Mouse (Mus musculus) T-helper 1 cell (primary cell): ENCODE data around the gene Gm42957.
"Not testable (repeated sequence)": the region's sequence is repeated elsewhere in the genome, so short reads cannot be mapped to it uniquely, and the experiment has no call there.

Source experiments
- in situ Hi-C: fragments of 300-600 bp; cut with MboI, MseI; formaldehyde crosslinking; loops from one replicate; pipeline ENCODE4 v1.15.1; 2025; ENCODE audit warnings: high pct_unique_total_duplicates

The Gm42957 gene

GRCm38 (mm10) chr3:96623201-96623600 is 12.1 kb upstream of the Gm42957 start:
- in situ Hi-C loops: no loop called here

GRCm38 (mm10) chr3:96629729-96630600 is 5.3 kb upstream of the Gm42957 start, which contains the start of gene Rbm8a:
Gene Rbm8a, plus strand, starts transcription at chr3:96629933.
- in situ Hi-C loops: no loop called here

- in situ Hi-C loops: no loop called here
Observed at GRCm38 (mm10) chr3:96632058-96632457, 3.2 kb upstream of the Gm42957 start.

- in situ Hi-C loops: no loop called here
Observed at GRCm38 (mm10) chr3:96634015-96634414, 1.3 kb upstream of the Gm42957 start.

GRCm38 (mm10) chr3:96635906-96636305 is 632 bp downstream of the Gm42957 start:
- in situ Hi-C loops: no loop called here

- in situ Hi-C loops: no loop called here
Observed at GRCm38 (mm10) chr3:96636448-96636847, 1.2 kb downstream of the Gm42957 start.

GRCm38 (mm10) chr3:96639219-96639618 is 3.9 kb downstream of the Gm42957 start:
- in situ Hi-C loops: no loop called here

GRCm38 (mm10) chr3:96645018-96645649 is 9.9 kb downstream of the Gm42957 start, which contains the start of gene Itga10:
Gene Itga10, plus strand, starts transcription at chr3:96645584.
- in situ Hi-C loops: no loop called here

- in situ Hi-C loops: no loop called here
Observed at GRCm38 (mm10) chr3:96647365-96647764, 12.1 kb downstream of the Gm42957 start.

- in situ Hi-C loops: no loop called here
Observed at GRCm38 (mm10) chr3:96660901-96661300, 25.6 kb downstream of the Gm42957 start.

GRCm38 (mm10) chr3:96662731-96663316 is 27.6 kb downstream of the Gm42957 start:
- in situ Hi-C loops: no loop called here

- in situ Hi-C loops: no loop called here
Observed at GRCm38 (mm10) chr3:96663432-96664239, 28.4 kb downstream of the Gm42957 start.

GRCm38 (mm10) chr3:96665732-96666363 is 30.6 kb downstream of the Gm42957 start:
- in situ Hi-C loops: not testable (repeated sequence)

GRCm38 (mm10) chr3:96666916-96667315 is 31.6 kb downstream of the Gm42957 start:
- in situ Hi-C loops: no loop called here

- in situ Hi-C loops: no loop called here
Observed at GRCm38 (mm10) chr3:96667316-96667715, 32.0 kb downstream of the Gm42957 start.

- in situ Hi-C loops: no loop called here
Observed at GRCm38 (mm10) chr3:96668424-96669067, 33.3 kb downstream of the Gm42957 start.

- in situ Hi-C loops: no loop called here
Observed at GRCm38 (mm10) chr3:96669727-96670468, 34.6 kb downstream of the Gm42957 start, which contains the start of gene Ankrd35. Gene Ankrd35, plus strand, starts transcription at chr3:96670131.

GRCm38 (mm10) chr3:96671519-96671918 is 36.2 kb downstream of the Gm42957 start:
- in situ Hi-C loops: no loop called here

- in situ Hi-C loops: no loop called here
Observed at GRCm38 (mm10) chr3:96673514-96673913, 38.2 kb downstream of the Gm42957 start.

- in situ Hi-C loops: no loop called here
Observed at GRCm38 (mm10) chr3:96674442-96674841, 39.2 kb downstream of the Gm42957 start.
